Mouse (Mus musculus) forebrain, embryonic 15.5 days (tissue): ENCODE results near the gene Tsacc. TPM values are rescaled to one million over a fixed set of nuclear protein-coding genes. Genes with fewer than 3 reads are reported as not detected.
"Not testable (repeated sequence)": the region's sequence is repeated elsewhere in the genome, so short reads cannot be mapped to it uniquely, and the experiment has no call there.

Source experiments
- ATAC-seq: fragments of 200-750 bp; cut with Nextera tagmentation; replicated peaks from 2 replicates; pipeline ENCODE4 v1.8.0; 2017; ENCODE audit warnings: mild to moderate bottlenecking, moderate TSS enrichment, moderate library complexity
- H3K27ac ChIP-seq: fragments of 300-500 bp; sonication (generic); replicated peaks from 2 replicates; pipeline ENCODE4 v1.5.1; 2015; ENCODE audit warnings: mild to moderate bottlenecking, inconsistent platforms
- H3K27me3 ChIP-seq: fragments of 300-500 bp; sonication (generic); 2 replicates; pipeline ENCODE4 v1.6.1; 2015; ENCODE audit warnings: inconsistent platforms
- H3K36me3 ChIP-seq: fragments of 300-500 bp; sonication (generic); 2 replicates; pipeline ENCODE4 v1.6.1; 2015; ENCODE audit warnings: mild to moderate bottlenecking, inconsistent platforms
- H3K4me1 ChIP-seq: fragments of 300-500 bp; sonication (generic); 2 replicates; pipeline ENCODE4 v1.6.1; 2015; ENCODE audit warnings: inconsistent platforms
- H3K4me2 ChIP-seq: fragments of 300-500 bp; sonication (generic); replicated peaks from 2 replicates; pipeline ENCODE4 v1.6.1; 2015; ENCODE audit warnings: mild to moderate bottlenecking, inconsistent platforms
- H3K4me3 ChIP-seq: fragments of 300-500 bp; sonication (generic); 2 replicates; pipeline ENCODE4 v1.5.1; 2015; ENCODE audit warnings: mild to moderate bottlenecking, inconsistent platforms
- H3K9ac ChIP-seq: fragments of 300-500 bp; sonication (generic); replicated peaks from 2 replicates; pipeline ENCODE4 v1.6.1; 2015; ENCODE audit warnings: mild to moderate bottlenecking, inconsistent platforms
- H3K9me3 ChIP-seq: fragments of 300-500 bp; sonication (generic); 2 replicates; pipeline ENCODE4 v1.6.1; 2016; ENCODE audit warnings: inconsistent platforms
- WGBS: fragments of 180-500 bp; shearing (Covaris S2); methylation state at CpG from one replicate; pipeline ENCODE4 v1.1.7; 2015; ENCODE audit warnings: mixed read lengths; 5-methylcytosine and 5-hydroxymethylcytosine counted together
- polyA plus RNA-seq: library from polyadenylated mRNA; unstranded; fragments of >200 nt; fragmentation: Nextera tagmentation; extraction: Ambion mirVana; gene quantifications from 2 replicates; pipeline ENCODE4 v1.2.1, GENCODE M21; 2015

Gene Tsacc
- polyA plus RNA-seq, 1 experiment from 2014 or later: 9.6 TPM

DNA sequence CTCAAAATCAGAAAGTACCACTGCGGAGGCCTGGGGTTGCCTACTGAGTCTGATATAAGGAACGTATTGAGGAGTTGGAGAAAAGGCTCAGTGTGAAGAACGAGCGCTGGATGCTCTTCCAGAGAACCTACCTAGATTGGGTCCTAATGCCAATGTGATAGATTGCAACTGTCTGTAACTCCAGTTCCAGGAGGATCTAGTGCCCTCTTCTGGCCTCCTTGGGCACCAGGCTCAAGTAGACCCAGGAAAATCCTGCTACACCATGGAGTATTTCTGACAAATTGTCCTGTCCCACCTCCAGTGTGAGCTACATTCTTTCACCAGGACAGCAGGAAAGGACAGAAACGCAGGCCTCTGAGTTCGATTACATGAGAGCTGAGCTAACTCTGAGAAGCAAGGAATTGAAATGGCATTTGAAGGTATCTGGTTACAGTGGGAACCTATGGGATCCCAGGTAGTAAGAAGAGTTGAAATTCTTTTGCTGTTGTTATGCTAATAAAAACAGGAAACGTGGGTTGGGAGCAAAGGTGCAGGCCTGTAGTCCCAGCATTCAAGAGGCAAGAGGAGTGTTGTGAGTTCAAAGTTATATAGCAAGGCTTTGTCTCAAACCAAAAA lies 20.2 kb downstream of the Tsacc start:
- Histone ChIP-seq H3K4me3 (no peak overlapping the region), H3K27ac (no peak overlapping the region), H3K9me3 (no peaks in the 10 kb centered on the region), H3K36me3 (no peaks in the 10 kb centered on the region), H3K4me2 (no peak overlapping the region), H3K27me3 (no peaks in the 10 kb centered on the region), H3K9ac (no peak overlapping the region), H3K4me1 (no peaks in the 10 kb centered on the region)
- no peak for ATAC-seq
- WGBS: 54% methylated on average over 7 of the region's 7 CpGs

DNA sequence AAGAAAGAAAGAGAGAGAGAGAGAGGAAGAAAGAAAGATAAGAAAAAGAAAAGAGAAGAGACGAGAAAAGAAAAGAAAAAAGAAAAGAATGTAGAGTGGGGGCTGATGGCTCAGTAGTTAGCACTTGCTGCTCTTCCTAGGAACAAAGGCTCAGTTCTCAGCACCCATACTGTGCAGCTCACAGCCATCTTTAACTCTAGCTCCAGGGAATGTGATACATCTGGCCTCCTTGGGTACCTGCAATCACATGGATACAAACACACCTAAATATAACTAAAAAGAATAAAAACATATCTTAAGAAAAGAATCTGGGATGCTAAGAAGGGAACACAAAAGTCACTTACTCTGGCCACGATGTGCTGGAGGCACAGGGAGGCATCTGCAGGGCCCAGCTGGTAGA lies 20.7 kb downstream of the Tsacc start:
- ATAC-seq: no peak
- no peak overlapping the region for H3K4me3 ChIP-seq
- H3K27ac ChIP-seq: no peak overlapping the region
- H3K4me2 ChIP-seq: no peak overlapping the region
- no peaks in the 10 kb centered on the region for H3K9me3 ChIP-seq
- H3K27me3 ChIP-seq: no peaks in the 10 kb centered on the region
- H3K4me1 ChIP-seq: no peaks in the 10 kb centered on the region
- no peaks in the 10 kb centered on the region for H3K36me3 ChIP-seq
- WGBS: 77% methylated on average over 2 of the region's 2 CpGs
- H3K9ac ChIP-seq: no peak overlapping the region

DNA sequence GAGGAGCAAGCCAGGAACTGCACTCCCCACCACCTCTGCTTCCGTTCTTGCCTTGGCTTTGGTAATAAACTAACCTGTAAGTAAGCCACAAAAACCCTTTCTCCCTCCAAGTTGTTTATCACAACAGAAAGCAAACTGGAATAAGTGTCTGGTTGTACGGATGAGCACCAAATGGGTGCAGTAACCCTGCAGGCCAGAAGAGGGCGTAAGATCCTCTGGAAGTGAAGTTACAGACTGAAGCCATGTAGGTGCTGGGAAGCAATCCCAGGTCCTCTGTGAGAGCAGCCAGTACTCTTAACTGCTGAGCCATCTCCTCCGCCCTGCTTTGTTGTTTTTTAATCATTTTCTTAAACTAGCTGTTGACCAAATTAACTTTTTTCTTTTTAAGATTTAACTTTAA lies 22.8 kb downstream of the Tsacc start:
- Histone ChIP-seq H3K27ac (no peak overlapping the region), H3K9ac (no peak overlapping the region), H3K36me3 (no peaks in the 10 kb centered on the region), H3K4me3 (no peak overlapping the region), H3K9me3 (no peaks in the 10 kb centered on the region), H3K4me2 (no peak overlapping the region), H3K27me3 (no peaks in the 10 kb centered on the region), H3K4me1 (no peaks in the 10 kb centered on the region)
- 91% methylated on average over 4 of the region's 4 CpGs for WGBS
- ATAC-seq: no peak

DNA sequence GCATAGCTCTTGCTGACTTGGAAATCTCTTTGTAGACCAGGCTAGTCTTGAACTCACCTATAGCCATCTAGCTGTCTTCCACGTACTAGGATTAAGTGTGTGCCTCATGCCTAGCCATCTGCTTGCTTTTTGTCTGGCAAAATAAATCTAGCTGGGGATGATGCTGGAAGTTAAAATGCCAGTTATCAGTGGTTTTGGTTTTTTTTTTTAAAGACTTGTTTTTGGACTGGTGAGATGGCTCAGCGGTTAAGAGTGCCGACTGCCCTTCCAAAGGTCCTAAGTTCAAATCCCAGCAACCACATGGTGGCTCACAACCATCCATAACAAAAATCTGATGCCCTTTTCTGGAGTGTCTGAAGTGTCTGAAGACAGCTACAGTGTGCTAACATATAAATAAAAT lies 24.9 kb downstream of the Tsacc start:
- Histone ChIP-seq H3K9ac (no peak overlapping the region), H3K4me3 (no peak overlapping the region), H3K27ac (no peak overlapping the region), H3K27me3 (no peaks in the 10 kb centered on the region), H3K36me3 (no peaks in the 10 kb centered on the region), H3K4me2 (no peak overlapping the region), H3K4me1 (no peaks in the 10 kb centered on the region), H3K9me3 (no peaks in the 10 kb centered on the region)
- 94% methylated on average over 3 of the region's 3 CpGs for WGBS
- no peak for ATAC-seq

DNA sequence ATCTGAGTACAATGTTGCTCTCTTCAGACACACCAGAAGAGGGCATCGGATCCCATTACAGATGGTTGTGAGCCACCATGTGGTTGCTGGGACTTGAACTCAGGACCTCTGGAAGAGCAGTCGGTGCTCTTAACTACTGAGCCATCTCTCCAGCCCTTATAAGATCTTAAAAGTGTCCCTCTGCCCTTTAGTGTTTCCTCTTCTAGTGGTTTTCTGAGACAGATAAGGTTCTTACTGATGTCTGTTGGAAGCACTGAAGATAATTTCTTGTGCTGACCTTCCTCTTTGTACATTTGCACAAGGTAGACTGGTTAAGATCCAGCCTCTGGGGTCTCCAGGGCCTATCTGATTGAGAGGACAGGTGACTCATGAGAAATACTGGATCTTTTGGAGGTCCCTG lies 25.5 kb downstream of the Tsacc start:
- 96% methylated on average over 2 of the region's 2 CpGs for WGBS
- H3K36me3 ChIP-seq, H3K9ac ChIP-seq, H3K9me3 ChIP-seq, H3K27ac ChIP-seq, H3K4me2 ChIP-seq, H3K27me3 ChIP-seq, H3K4me3 ChIP-seq, H3K4me1 ChIP-seq, ATAC-seq: not testable (repeated sequence)

DNA sequence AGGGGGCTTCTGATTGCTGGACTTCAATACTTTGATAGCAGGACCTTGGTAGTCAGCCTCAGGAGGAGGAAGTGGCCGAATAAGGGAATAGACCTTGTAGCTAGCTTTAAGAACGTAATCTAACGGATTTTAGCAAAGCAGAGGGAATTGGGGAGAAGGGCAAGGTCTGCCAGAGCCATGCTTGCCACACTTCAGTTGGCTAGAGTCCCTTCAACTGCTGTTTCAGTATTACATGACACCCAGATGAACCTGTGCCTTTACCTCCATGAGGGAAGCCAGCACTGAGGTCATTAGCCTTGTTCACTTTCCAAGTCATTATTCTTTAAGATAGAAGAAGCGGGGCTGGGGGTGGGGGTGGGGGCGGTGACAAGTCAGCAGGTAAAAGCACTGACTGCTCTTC lies 27.8 kb downstream of the Tsacc start:
- Histone ChIP-seq H3K36me3 (no peaks in the 10 kb centered on the region), H3K4me2 (no peak overlapping the region), H3K9ac (no peak overlapping the region), H3K27ac (no peak overlapping the region), H3K4me3 (no peak overlapping the region), H3K4me1 (no peaks in the 10 kb centered on the region), H3K9me3 (no peaks in the 10 kb centered on the region), H3K27me3 (no peaks in the 10 kb centered on the region)
- ATAC-seq: no peak
- 84% methylated on average over 5 of the region's 5 CpGs for WGBS

DNA sequence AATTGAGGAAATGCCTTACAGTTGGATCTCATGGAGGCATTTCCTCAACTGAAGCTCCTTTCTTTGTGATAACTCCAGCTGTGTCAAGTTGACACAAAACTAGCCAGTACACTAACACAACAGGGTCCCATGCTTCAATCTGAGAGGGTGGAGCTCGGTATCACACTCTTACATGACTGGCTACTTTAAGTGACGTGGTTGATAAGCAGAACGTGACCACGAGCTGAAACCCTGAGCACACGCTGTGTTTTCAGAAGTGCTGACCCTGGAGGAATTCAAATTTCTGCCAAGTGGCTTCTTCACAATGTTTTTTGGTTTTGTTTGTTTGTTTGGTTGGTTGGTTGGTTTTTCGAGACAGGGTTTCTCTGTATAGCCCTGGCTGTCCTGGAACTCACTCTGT lies 28.8 kb downstream of the Tsacc start:
- not testable (repeated sequence) for ATAC-seq

DNA sequence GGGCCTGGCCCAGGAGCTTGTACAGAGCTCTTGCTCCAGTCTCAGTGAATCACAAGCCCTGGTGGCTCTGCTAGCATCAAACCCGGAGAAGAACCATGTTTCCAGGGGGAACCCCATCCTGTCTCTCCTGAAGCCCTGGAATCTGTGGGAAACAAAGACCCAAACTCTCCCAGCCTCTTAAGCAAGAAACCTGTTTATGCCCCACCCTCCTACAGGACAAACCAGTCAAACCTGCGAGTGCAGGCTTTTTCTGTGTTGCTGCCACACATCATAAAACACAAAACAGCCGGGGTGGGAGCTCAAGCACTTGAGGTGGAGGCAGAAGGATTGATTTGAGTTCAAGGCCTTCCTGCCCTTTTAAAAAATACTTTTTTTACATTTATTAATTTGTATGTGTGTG lies 34.5 kb downstream of the Tsacc start:
- Histone ChIP-seq H3K9ac (no peak overlapping the region), H3K36me3 (no peaks in the 10 kb centered on the region), H3K4me1 (no peaks in the 10 kb centered on the region), H3K4me2 (no peak overlapping the region), H3K27me3 (no peaks in the 10 kb centered on the region), H3K27ac (no peak overlapping the region), H3K4me3 (no peak overlapping the region), H3K9me3 (no peaks in the 10 kb centered on the region)
- WGBS: 82% methylated on average over 3 of the region's 3 CpGs
- no peak for ATAC-seq

More for the DNA sequence above, 28.8 kb downstream of the Tsacc start:
- not testable (repeated sequence) for H3K9me3 ChIP-seq, H3K4me3 ChIP-seq, H3K4me2 ChIP-seq, H3K9ac ChIP-seq, H3K36me3 ChIP-seq, H3K27me3 ChIP-seq, H3K4me1 ChIP-seq, H3K27ac ChIP-seq
- WGBS: 89% methylated on average over 6 of the region's 6 CpGs

DNA sequence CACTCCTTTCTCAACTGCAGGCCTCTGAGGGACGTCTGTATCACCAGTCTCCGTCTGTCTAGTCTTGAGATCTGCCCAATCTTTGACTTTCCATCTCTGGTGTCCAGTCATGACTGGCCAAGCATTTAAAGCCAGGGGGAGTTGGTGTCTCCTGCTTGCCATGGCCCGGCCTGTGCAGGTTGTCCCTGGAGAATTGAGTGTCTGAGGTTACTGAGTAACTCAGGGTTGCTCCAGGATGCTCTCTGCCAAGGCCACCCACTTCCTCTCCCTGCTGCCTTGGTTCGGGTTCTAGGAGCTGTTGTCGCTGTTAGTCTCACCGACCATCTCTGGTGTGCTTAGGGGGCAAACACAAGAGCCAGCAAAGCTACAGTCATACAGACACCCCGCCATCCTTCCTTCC lies 40.4 kb downstream of the Tsacc start:
- Histone ChIP-seq H3K4me2 (no peak overlapping the region), H3K36me3 (no peaks in the 10 kb centered on the region), H3K27me3 (peaks cover 17% of the 10 kb centered on the region; the same call in 1 of the 2 replicates), H3K4me3 (no peak overlapping the region), H3K27ac (no peak overlapping the region), H3K9ac (no peak overlapping the region), H3K4me1 (peaks cover 6% of the 10 kb centered on the region), H3K9me3 (no peaks in the 10 kb centered on the region)
- 86% methylated on average over 7 of the region's 7 CpGs for WGBS
- no peak for ATAC-seq

DNA sequence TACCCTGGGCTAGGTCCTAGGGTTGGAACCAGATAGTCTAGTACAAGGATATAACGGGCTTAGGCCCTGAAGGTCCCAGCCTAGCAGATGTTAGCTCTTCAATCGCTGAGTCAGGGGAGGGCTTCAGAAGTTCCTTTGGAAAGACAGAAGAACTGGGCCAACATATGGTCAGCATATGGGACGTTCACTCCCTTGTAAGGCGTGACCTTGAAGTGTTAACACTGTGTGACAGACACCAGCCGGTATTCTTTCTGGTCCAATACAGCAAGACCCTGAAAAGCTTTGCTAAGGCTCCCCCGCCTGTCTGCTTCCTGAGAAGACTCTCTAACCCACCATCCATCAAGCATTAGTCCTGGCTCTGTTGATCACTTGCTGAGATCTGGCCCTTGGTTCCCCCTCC lies 40.8 kb downstream of the Tsacc start:
- H3K27ac ChIP-seq: no peak overlapping the region
- peaks cover 6% of the 10 kb centered on the region for H3K4me1 ChIP-seq
- no peak overlapping the region for H3K9ac ChIP-seq
- H3K9me3 ChIP-seq: no peaks in the 10 kb centered on the region
- WGBS: 69% methylated on average over 6 of the region's 6 CpGs
- H3K27me3 ChIP-seq: peaks cover 17% of the 10 kb centered on the region; the same call in 1 of the 2 replicates
- no peak overlapping the region for H3K4me2 ChIP-seq
- no peak overlapping the region for H3K4me3 ChIP-seq
- 0 out of 2 replicates have a peak, but pooled peaks have one; percentile 23 for ATAC-seq
- H3K36me3 ChIP-seq: no peaks in the 10 kb centered on the region

DNA sequence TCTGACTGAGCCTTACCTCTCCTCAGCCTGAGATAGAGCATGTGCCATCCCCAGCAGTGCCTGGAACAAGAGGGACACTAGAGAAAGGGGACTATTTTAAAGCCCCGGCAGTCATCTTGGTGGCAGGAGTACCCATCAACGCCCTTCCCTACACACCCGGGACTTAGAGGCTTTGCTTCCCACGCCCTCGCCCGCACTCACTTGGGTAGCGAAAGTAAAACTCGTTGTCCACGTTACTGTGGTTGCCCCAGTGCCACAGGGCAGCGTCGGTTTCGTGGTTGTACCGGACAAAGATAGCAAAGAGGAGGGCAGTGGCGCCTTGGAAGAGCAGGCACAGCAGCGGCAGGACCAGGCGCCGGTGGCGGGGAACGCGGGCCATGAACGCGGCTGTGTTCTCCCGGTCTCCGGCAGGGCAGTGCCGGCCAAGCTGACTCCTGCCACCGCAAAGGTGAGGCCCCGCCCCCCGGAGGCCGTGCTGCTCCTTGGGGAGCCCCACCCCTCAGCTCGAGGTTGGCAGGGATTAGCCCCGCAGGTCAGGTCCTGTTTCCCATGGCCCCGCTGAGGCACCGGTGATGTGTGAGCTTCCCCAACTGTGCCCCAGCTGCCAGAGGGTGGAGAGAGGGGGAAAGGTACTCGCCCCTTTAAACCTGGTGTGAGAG lies 42.4 kb downstream of the Tsacc start, which contains the start of gene Rhbg:
Gene Rhbg (minus strand): TSS at position 442 of the 659 bp plus-strand sequence.
- no peak for ATAC-seq
- Histone ChIP-seq H3K36me3 (no peaks in the 10 kb centered on the region), H3K9me3 (no peaks in the 10 kb centered on the region), H3K27ac (no peak within 1 kb of the TSS), H3K4me2 (peak within 1 kb of the TSS; percentile 59), H3K27me3 (peaks cover 17% of the 10 kb centered on the region; the same call in 1 of the 2 replicates), H3K4me3 (peak within 1 kb of the TSS; percentile 35), H3K4me1 (peaks cover 6% of the 10 kb centered on the region), H3K9ac (peak within 1 kb of the TSS; percentile 35)
- 2% methylated on average over 32 of the region's 34 CpGs for WGBS

DNA sequence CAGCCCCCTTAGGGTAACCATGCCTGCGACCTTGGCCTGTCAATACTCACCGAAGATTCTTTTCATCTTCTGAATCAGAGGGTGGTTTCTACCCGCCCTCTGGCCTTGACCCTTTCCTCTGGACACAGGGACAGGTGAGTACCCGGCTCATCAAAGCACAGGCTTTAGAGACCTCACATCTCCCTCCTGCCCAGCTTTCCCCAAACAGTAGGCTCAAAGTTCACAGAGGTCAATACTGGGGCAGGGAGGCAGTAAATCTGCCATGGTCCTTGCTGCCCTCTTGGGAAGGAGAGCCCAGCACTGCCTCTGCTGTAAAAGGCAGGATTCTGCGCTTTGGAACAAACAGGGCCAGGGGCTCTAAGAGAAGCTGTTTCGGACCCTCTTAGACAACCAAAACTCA lies 44.1 kb downstream of the Tsacc start:
- ATAC-seq: no peak
- H3K27ac ChIP-seq: no peak overlapping the region
- peaks cover 6% of the 10 kb centered on the region for H3K4me1 ChIP-seq
- H3K9ac ChIP-seq: no peak overlapping the region
- 80% methylated on average over 6 of the region's 6 CpGs for WGBS
- H3K4me2 ChIP-seq: no peak overlapping the region
- no peak overlapping the region for H3K4me3 ChIP-seq
- H3K9me3 ChIP-seq: no peaks in the 10 kb centered on the region
- H3K36me3 ChIP-seq: no peaks in the 10 kb centered on the region
- H3K27me3 ChIP-seq: peaks cover 17% of the 10 kb centered on the region; the same call in 1 of the 2 replicates

DNA sequence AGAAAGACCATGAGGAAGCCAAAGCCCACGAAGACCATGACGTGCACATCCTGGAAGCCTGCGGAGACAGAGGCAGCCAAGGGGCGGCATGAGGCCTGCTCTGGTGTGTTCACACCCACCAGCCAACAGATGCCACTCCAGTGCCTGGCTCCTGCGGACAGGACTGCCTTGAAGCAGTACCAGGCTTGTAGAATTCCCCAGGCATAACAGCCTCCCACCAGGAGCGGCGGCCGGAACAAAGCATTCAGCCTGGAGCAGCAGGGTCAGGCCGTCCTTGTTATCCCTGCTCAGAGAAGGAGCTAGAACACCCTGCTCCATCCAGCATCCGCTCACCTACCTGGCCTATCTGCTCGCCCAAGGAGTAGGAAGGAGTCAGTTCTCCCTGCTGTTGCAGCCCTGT lies 48.4 kb downstream of the Tsacc start:
- H3K9me3 ChIP-seq: no peaks in the 10 kb centered on the region
- H3K4me3 ChIP-seq: no peak overlapping the region
- H3K4me1 ChIP-seq: peaks cover 1% of the 10 kb centered on the region; the same call in 1 of the 2 replicates
- peaks cover 3% of the 10 kb centered on the region; the same call in 1 of the 2 replicates for H3K27me3 ChIP-seq
- ATAC-seq: no peak
- 52% methylated on average over 11 of the region's 11 CpGs for whole genome bisulfite sequencing
- no peak overlapping the region for H3K27ac ChIP-seq
- no peaks in the 10 kb centered on the region for H3K36me3 ChIP-seq
- no peak overlapping the region for H3K4me2 ChIP-seq
- H3K9ac ChIP-seq: no peak overlapping the region
